Mouse (Mus musculus): ENCODE measurements around the gene Hist2h3b. TPM values are rescaled to one million over a fixed set of nuclear protein-coding genes. Genes with fewer than 3 reads are reported as not detected.
A peak's percentile ranks its signal among the peaks of the same experiment; 100 is the strongest.
"Not testable (repeated sequence)": the region's sequence is repeated elsewhere in the genome, so short reads cannot be mapped to it uniquely, and the experiment has no call there.

The Hist2h3b gene
- polyA plus RNA-seq, 1 experiment: 11.3 TPM

- Histone ChIP-seq H3K36me3 (ENCODE audit: control insufficient read depth, insufficient read depth) (no peaks in the 10 kb centered on the region), H3K27me3 (ENCODE audit: control insufficient read depth, insufficient read depth, insufficient read length) (no peaks in the 10 kb centered on the region), H3K4me3 (ENCODE audit: insufficient read depth, poor library complexity, severe bottlenecking) (no peak overlapping the region), H3ac (ENCODE audit: control insufficient read depth, insufficient read length, low read depth) (no peak overlapping the region), H3K79me3 (ENCODE audit: low read depth) (no peaks in the 10 kb centered on the region), H3K79me2 (ENCODE audit: control insufficient read depth, insufficient read depth) (no peaks in the 10 kb centered on the region)
- TF ChIP-seq MAX (IDR thresholded peaks at IDR 0.05): no peak
- peak; percentile 5 for TF ChIP-seq CTCF (IDR thresholded peaks at IDR 0.05; ENCODE audit: control insufficient read depth, insufficient read depth, insufficient read length)
These were observed 16.0 kb downstream of the Hist2h3b start for GRCm38 (mm10) chr3:96284457-96284856.

- not testable (repeated sequence) for H3K79me3 ChIP-seq (ENCODE audit: low read depth); H3K27me3 ChIP-seq (ENCODE audit: control insufficient read depth, insufficient read depth, insufficient read length); H3ac ChIP-seq (ENCODE audit: control insufficient read depth, insufficient read length, low read depth); H3K79me2 ChIP-seq (ENCODE audit: control insufficient read depth, insufficient read depth); H3K36me3 ChIP-seq (ENCODE audit: control insufficient read depth, insufficient read depth); H3K4me3 ChIP-seq (ENCODE audit: insufficient read depth, poor library complexity, severe bottlenecking)
- TF ChIP-seq CTCF (IDR thresholded peaks at IDR 0.05; ENCODE audit: control insufficient read depth, insufficient read depth, insufficient read length): peak; percentile 75
These were observed 18.9 kb downstream of the Hist2h3b start for GRCm38 (mm10) chr3:96287334-96287733.

GRCm38 (mm10) chr3:96289201-96289600 is 20.7 kb downstream of the Hist2h3b start:
- Histone ChIP-seq H3K4me3 (ENCODE audit: insufficient read depth, poor library complexity, severe bottlenecking) (no peak overlapping the region), H3K79me2 (ENCODE audit: control insufficient read depth, insufficient read depth) (no peaks in the 10 kb centered on the region), H3K79me3 (ENCODE audit: low read depth) (no peaks in the 10 kb centered on the region), H3K36me3 (ENCODE audit: control insufficient read depth, insufficient read depth) (no peaks in the 10 kb centered on the region), H3K27me3 (ENCODE audit: control insufficient read depth, insufficient read depth, insufficient read length) (peaks cover 8% of the 10 kb centered on the region), H3ac (ENCODE audit: control insufficient read depth, insufficient read length, low read depth) (no peak overlapping the region)
- TF ChIP-seq FOSL1 (IDR thresholded peaks at IDR 0.05; ENCODE audit: insufficient read depth, low read length, poor library complexity, severe bottlenecking) (no peak), MYOD1 (IDR thresholded peaks at IDR 0.05; ENCODE audit: control insufficient read depth, insufficient read length, low read depth) (no peak), CTCF (IDR thresholded peaks at IDR 0.05; ENCODE audit: control insufficient read depth, insufficient read depth, insufficient read length) (no peak), MAX (IDR thresholded peaks at IDR 0.05) (no peak)

- H3K4me3 ChIP-seq (ENCODE audit: insufficient read depth, poor library complexity, severe bottlenecking); H3K79me2 ChIP-seq (ENCODE audit: control insufficient read depth, insufficient read depth); H3K79me3 ChIP-seq (ENCODE audit: low read depth); H3K27me3 ChIP-seq (ENCODE audit: control insufficient read depth, insufficient read depth, insufficient read length); H3ac ChIP-seq (ENCODE audit: control insufficient read depth, insufficient read length, low read depth); H3K36me3 ChIP-seq (ENCODE audit: control insufficient read depth, insufficient read depth): not testable (repeated sequence)
These were observed 22.3 kb downstream of the Hist2h3b start for GRCm38 (mm10) chr3:96290727-96291126.

- no peak overlapping the region for H3ac ChIP-seq (ENCODE audit: control insufficient read depth, insufficient read length, low read depth)
- no peaks in the 10 kb centered on the region for H3K36me3 ChIP-seq (ENCODE audit: control insufficient read depth, insufficient read depth)
- H3K27me3 ChIP-seq (ENCODE audit: control insufficient read depth, insufficient read depth, insufficient read length): peaks cover 8% of the 10 kb centered on the region
- TF ChIP-seq MYOD1 (IDR thresholded peaks at IDR 0.05; ENCODE audit: control insufficient read depth, insufficient read length, low read depth): no peak
- TF ChIP-seq MYOG (IDR thresholded peaks at IDR 0.05; ENCODE audit: control insufficient read depth, extremely low read depth, insufficient read length): no peak
- TF ChIP-seq FOSL1 (IDR thresholded peaks at IDR 0.05; ENCODE audit: insufficient read depth, low read length, poor library complexity, severe bottlenecking): no peak
- no peak for TF ChIP-seq CEBPB (IDR thresholded peaks at IDR 0.05; ENCODE audit: low read depth)
- TF ChIP-seq MAX (IDR thresholded peaks at IDR 0.05): no peak
- TF ChIP-seq CTCF (IDR thresholded peaks at IDR 0.05; ENCODE audit: control insufficient read depth, insufficient read depth, insufficient read length): no peak
- TF ChIP-seq USF1 (IDR thresholded peaks at IDR 0.05; ENCODE audit: low read depth): no peak
- no peaks in the 10 kb centered on the region for H3K79me3 ChIP-seq (ENCODE audit: low read depth)
- H3K79me2 ChIP-seq (ENCODE audit: control insufficient read depth, insufficient read depth): no peaks in the 10 kb centered on the region
- H3K4me3 ChIP-seq (ENCODE audit: insufficient read depth, poor library complexity, severe bottlenecking): no peak overlapping the region
These were observed 24.2 kb downstream of the Hist2h3b start for GRCm38 (mm10) chr3:96292641-96293040.

- no peak for TF ChIP-seq USF1 (IDR thresholded peaks at IDR 0.05; ENCODE audit: low read depth)
- TF ChIP-seq FOSL1 (IDR thresholded peaks at IDR 0.05; ENCODE audit: insufficient read depth, low read length, poor library complexity, severe bottlenecking): no peak
- no peak for TF ChIP-seq MAX (IDR thresholded peaks at IDR 0.05)
- no peak for TF ChIP-seq CTCF (IDR thresholded peaks at IDR 0.05; ENCODE audit: control insufficient read depth, insufficient read depth, insufficient read length)
- TF ChIP-seq MYOG (IDR thresholded peaks at IDR 0.05; ENCODE audit: control insufficient read depth, extremely low read depth, insufficient read length): no peak
- no peak for TF ChIP-seq MYOD1 (IDR thresholded peaks at IDR 0.05; ENCODE audit: control insufficient read depth, insufficient read length, low read depth)
- TF ChIP-seq CEBPB (IDR thresholded peaks at IDR 0.05; ENCODE audit: low read depth): no peak
- H3K79me3 ChIP-seq (ENCODE audit: low read depth): no peaks in the 10 kb centered on the region
- no peak overlapping the region for H3ac ChIP-seq (ENCODE audit: control insufficient read depth, insufficient read length, low read depth)
- no peaks in the 10 kb centered on the region for H3K79me2 ChIP-seq (ENCODE audit: control insufficient read depth, insufficient read depth)
- peaks cover 8% of the 10 kb centered on the region for H3K27me3 ChIP-seq (ENCODE audit: control insufficient read depth, insufficient read depth, insufficient read length)
- H3K4me3 ChIP-seq (ENCODE audit: insufficient read depth, poor library complexity, severe bottlenecking): no peak overlapping the region
- H3K36me3 ChIP-seq (ENCODE audit: control insufficient read depth, insufficient read depth): no peaks in the 10 kb centered on the region
These were observed 24.9 kb downstream of the Hist2h3b start for GRCm38 (mm10) chr3:96293368-96293767.

GRCm38 (mm10) chr3:96293787-96294186 is 25.3 kb downstream of the Hist2h3b start, which contains the start of gene Fcgr1:
Gene Fcgr1, minus strand, starts transcription at chr3:96293969.
- Histone ChIP-seq H3K4me3 (ENCODE audit: insufficient read depth, poor library complexity, severe bottlenecking) (no peak within 1 kb of the TSS), H3K27me3 (ENCODE audit: control insufficient read depth, insufficient read depth, insufficient read length) (peaks cover 8% of the 10 kb centered on the region), H3K79me3 (ENCODE audit: low read depth) (no peaks in the 10 kb centered on the region), H3K79me2 (ENCODE audit: control insufficient read depth, insufficient read depth) (no peaks in the 10 kb centered on the region), H3K36me3 (ENCODE audit: control insufficient read depth, insufficient read depth) (no peaks in the 10 kb centered on the region), H3ac (ENCODE audit: control insufficient read depth, insufficient read length, low read depth) (no peak within 1 kb of the TSS)
- TF ChIP-seq USF1 (IDR thresholded peaks at IDR 0.05; ENCODE audit: low read depth) (no peak), FOSL1 (IDR thresholded peaks at IDR 0.05; ENCODE audit: insufficient read depth, low read length, poor library complexity, severe bottlenecking) (no peak), MAX (IDR thresholded peaks at IDR 0.05) (no peak), MYOG (IDR thresholded peaks at IDR 0.05; ENCODE audit: control insufficient read depth, extremely low read depth, insufficient read length) (no peak), MYOD1 (IDR thresholded peaks at IDR 0.05; ENCODE audit: control insufficient read depth, insufficient read length, low read depth) (no peak), CEBPB (IDR thresholded peaks at IDR 0.05; ENCODE audit: low read depth) (no peak), CTCF (IDR thresholded peaks at IDR 0.05; ENCODE audit: control insufficient read depth, insufficient read depth, insufficient read length) (no peak)
